Mouse (Mus musculus): ENCODE data around the gene Snx8.

Snx8 gene

DNA sequence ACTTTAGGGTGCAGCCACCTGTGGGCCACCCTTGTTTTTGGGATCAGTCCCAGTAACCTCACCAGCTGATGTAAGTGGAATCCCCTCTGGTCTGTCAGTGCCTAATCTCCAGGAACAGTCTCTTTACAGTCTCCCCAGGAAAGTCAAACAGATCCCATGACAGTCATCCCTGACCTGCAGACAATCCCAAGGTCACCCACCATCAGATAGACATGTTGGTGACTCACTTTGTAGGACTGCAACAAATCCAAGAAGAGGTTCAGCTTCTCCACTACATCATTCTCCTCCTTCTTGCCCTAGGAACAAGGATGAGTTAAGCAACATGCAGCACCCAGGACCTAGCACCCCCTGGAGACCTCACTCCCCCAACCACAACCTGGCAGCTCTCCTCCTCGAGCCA, 43.0 kb downstream of the Snx8 start:
- in situ Hi-C loops (cut with MboI, MseI): no loop called here

- in situ Hi-C loops (cut with MboI, MseI): no loop called here
These were observed 43.8 kb downstream of the Snx8 start for GRCm38 (mm10) chr5:140345244-140345643.

DNA sequence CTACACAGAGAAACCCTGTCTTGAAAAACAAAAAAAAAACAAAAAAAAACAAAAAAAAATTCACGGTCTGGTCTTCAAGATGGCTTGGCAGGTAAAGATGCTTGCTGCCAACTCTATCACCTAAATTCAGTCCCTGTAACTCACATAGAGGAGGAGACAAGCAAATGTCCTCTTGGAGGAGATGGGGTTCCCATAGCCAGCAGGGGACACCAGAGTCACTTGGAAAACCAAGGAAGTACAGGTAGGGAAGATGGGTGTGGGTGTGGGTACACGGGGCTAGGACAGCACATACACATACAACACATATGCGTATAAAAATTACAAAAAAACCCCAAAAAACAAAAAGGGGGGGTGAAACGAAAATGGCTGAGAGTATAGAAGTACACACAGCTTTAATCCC, 46.2 kb downstream of the Snx8 start:
- in situ Hi-C loops (cut with MboI, MseI): no loop called here

DNA sequence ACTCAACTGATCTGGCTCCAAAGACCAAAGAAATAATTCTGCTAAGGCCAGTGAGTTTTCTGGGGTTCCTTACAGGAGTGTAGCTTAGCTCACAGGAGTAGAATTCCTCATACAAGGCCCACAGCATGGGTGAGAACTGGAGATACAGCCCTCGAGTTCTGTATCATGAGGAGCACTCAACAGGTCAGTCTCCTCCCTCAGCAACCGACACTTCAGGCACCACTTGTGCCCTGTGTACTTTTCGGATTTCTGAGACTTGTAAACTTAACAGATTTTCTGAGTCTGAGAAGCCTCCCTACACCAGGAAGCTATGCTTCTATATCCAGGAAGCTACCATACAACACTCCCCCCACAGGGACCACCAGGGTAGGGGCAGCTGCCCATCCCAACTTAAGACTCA, 49.2 kb downstream of the Snx8 start:
- in situ Hi-C loops (cut with MboI, MseI): loop anchor here (5.0 to 10.0 kb wide), 2 partner anchors 55 to 72 kb away; no protein-coding TSS in a partner anchor

DNA sequence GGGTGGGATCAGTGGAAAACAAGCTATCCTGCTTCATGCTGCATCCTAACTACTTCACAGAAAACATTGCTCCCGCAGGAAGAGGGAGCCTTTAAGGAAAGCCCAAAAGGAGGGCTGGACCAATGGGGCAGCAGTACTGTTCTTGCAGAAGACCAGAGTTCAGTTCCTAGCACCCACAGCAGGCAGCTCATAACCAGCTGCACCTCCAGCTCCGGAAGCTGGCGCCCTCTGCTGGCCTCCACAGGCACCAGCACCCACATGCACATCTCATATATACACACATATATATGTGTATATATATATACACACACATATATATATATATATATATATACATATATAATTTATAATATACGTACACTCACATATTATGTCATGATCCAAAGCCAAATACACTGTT, 50.3 kb downstream of the Snx8 start:
- in situ Hi-C loops (cut with MboI, MseI): loop anchor here (5.0 to 10.0 kb wide), 2 partner anchors 56 to 74 kb away; no protein-coding TSS in a partner anchor

- in situ Hi-C loops (cut with MboI, MseI): loop anchor here (5.0 to 10.0 kb wide), 2 partner anchors 58 to 76 kb away; no protein-coding TSS in a partner anchor
These were observed 52.4 kb downstream of the Snx8 start for GRCm38 (mm10) chr5:140336680-140337079.

DNA sequence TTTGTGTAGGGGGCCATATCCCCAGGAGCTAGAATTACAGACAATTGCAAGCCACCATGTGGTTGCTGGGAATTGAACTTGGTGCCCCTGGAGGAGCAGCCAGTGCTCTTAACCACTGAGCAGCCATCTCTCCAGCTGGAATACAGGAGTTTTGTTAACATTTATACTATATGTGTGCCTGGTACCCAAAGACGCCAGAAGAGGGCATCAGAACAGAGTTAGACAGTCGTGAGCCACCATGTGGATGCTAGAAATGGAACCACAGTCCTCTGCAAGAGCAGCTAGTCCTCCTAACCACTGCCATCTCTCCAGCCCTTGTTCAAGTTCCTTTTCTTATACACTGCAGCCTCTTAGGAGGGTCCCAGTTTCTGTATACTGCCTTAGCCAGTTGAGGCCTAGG, 55.4 kb downstream of the Snx8 start:
- in situ Hi-C loops (cut with MboI, MseI): loop anchor here (10.0 kb wide), 1 partner anchor 61 kb away; no protein-coding TSS in a partner anchor

DNA sequence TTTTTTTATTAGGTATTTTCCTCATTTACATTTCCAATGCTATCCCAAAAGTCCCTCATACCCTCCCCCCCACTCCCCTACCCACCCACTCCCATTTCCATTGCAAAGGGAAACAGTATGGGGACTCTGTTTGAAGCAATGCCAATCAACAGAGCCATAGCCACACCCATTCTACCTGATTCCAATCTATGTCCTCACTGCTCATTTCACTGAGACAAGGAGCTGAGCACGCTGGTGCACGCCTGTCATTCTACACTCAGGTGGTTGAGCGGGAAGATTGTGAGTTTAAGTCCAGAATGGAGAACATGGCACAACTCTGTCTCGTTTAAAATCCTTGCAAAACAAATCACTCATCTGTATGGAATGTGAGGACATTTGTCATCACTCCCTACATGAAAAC, 56.5 kb downstream of the Snx8 start:
- in situ Hi-C loops (cut with MboI, MseI): loop anchor here (10.0 kb wide), 1 partner anchor 62 kb away; no protein-coding TSS in a partner anchor

DNA sequence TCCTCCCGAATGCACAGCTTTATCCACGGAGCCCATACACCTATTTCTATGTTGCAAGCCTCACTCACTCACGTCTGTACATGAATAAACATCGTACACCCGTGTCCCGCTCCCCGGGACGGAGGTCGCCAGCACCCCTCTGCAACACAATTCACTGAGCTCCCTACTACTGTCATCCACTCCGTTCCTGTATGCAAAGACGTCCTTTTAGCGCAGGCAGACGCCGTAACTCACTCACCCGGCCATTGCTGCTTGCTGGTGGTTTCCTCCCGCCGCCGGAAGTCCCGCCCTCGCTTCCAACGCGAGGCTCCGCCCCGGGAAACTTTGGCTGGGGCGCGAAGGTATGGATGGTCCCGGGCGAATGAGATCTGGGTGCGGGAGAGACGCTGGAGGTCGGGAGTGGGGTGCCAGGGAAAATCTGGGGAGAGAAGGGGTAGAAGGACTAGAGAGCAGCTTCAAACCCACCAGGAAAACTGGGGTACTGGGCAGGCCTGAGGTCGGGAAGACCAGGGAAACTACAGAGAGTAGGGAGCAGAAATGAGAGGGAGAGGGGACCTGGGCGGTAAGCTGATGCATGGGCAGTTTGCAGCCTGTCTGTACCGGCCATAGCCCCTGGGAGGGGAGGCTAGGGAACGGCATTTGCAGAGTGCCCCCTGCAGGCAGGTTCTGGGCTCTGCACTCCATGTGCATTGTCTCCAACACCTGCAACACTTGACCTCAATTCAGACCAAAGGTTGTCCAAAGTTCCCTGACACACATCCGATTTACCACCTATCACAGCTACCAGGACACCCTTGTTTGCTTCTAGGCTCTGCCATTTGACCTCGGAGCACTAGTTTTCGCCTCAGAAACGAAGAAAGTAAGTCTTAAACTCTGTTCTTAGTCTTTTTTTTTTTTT, 57.2 kb downstream of the Snx8 start, which contains the start of gene Mrm2:
Mrm2 (minus strand) TSS at position 284 of the 898 bp plus-strand sequence.
- in situ Hi-C loops (cut with MboI, MseI): loop anchor here (10.0 kb wide), 1 partner anchor 63 kb away; no protein-coding TSS in a partner anchor

- in situ Hi-C loops (cut with MboI, MseI): no loop called here
These were observed 65.0 kb downstream of the Snx8 start for GRCm38 (mm10) chr5:140324058-140324457.

DNA sequence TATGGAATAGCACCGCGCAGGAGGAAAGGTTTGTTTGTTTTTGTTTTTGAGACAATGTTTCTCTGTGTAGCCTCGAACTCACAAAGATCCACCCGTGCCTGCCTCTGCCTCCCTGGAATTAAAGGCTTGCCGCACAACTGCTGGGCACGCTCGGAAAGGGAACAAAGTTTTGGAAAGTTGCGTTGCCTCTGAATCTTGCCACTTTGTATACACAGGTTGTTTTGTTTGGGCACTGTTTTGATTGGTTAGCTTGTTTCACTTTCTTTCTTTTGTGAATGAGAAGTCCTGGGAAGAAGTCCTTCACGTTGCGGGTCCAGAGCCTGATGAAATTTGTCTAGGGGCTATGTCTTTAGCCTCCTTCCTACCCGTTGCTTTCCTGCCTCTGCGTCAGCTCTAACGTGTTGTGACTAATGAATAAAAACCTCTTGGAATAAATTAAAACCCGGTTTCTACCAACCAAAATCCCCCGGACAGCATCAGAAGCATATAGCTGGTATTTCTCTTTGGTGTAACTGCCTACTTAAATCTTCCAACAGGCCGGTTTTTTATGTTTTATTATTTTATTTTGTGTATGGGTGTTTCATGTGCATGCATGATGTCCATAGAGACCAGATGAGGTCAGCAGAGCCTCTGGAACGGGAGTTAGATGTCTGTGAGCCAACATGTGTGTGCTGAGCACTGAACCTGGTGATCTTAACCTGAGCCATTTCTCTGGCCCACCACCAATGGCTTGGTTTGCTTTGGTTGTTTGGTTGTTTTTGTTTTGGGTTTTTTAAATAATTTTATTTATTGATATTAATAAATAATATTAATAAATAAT, 67.1 kb downstream of the Snx8 start:
- in situ Hi-C loops (cut with MboI, MseI): no loop called here

GRCm38 (mm10) chr5:140321042-140321755, 67.9 kb downstream of the Snx8 start, which contains the start of the genes Mad1l1 and Nudt1:
TSS of gene Mad1l1 (minus strand) at chr5:140321552.
TSS of gene Nudt1 (plus strand) at chr5:140321656.
- in situ Hi-C loops (cut with MboI, MseI): no loop called here

- in situ Hi-C loops (cut with MboI, MseI): no loop called here
These were observed 72.3 kb downstream of the Snx8 start for GRCm38 (mm10) chr5:140316716-140317115.

GRCm38 (mm10) chr5:140307602-140308001, 81.5 kb downstream of the Snx8 start:
- in situ Hi-C loops (cut with MboI, MseI): no loop called here

- in situ Hi-C loops (cut with MboI, MseI): no loop called here
These were observed 83.0 kb downstream of the Snx8 start for GRCm38 (mm10) chr5:140306016-140306415.

GRCm38 (mm10) chr5:140298291-140298690, 90.8 kb downstream of the Snx8 start:
- in situ Hi-C loops (cut with MboI, MseI): no loop called here

DNA sequence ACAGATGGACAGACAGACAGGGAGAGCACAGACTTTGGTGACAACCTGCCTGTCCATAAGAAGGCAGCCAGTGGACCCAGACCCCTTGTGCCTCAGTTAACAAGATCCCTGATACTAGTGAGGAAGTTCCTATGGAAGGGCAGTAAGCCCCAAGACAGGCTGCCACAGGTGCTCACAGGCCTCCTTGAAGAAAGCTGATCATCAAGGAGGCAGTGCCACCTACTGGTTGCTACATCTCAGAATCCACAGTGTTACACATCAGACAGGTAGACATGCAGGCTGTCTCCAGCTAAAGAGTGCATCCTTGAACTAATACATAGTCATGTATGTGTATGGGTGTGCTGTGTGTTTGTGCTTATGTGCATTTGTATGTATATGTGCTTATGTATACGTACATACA, 96.9 kb downstream of the Snx8 start:
- in situ Hi-C loops (cut with MboI, MseI): loop anchor here (5.0 kb wide), 1 partner anchor 55 kb away; no protein-coding TSS in a partner anchor

All from T-helper 2 cell (primary cell).